Mouse (Mus musculus): Measurements from ENCODE around the gene Anapc7.

Gene Anapc7

GRCm38 (mm10) chr5:122494449-122494848 lies 73.0 kb downstream of the Anapc7 start:
- DNase-seq (ENCODE audit: extremely low spot score): no peak
